Mouse (Mus musculus): ENCODE measurements around the gene Gm45062.
A peak's percentile ranks its signal among the peaks of the same experiment; 100 is the strongest.
"Not testable (repeated sequence)": the region's sequence is repeated elsewhere in the genome, so short reads cannot be mapped to it uniquely, and the experiment has no call there.

Gm45062 gene

DNA sequence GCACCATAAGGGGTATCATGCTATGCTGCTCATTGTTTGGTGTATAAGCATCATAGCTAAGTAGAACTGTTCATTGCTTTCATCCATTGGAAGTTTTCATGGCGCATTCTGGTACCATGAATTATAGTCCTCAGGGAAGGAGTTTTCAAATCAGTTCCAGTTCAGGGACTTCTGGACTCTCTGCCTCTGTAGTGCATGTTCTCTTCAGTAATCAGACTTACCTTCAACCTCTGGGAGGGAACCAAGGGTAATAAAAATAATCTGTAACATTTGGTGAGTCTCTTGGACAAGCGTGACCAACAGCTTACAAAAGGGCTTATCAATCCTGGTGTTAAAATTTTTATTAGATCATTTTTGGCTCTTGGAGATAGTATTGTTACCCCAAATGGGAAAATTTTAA lies 60.3 kb downstream of the Gm45062 start:
- no peak for DNase-seq

DNA sequence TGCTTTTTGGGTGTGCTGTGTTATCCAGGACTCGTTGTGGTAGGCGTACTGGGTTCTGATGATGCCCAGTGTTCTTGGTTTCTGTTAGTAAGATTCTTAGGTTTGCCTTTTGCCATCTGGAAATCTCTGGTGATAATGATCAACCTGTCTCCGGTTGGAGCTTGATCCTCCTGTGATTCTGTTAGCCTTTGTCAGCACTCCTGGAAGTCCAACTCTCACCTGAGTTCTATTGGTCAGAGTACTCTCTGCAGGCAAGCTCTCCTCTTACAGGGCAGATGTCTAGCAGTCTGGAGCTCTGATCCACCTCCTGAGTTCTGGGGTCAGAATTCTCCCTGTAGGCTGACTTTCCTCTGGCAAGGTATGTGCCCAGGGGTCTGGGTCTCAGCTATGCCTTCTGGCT lies 72.2 kb downstream of the Gm45062 start:
- DNase-seq: not testable (repeated sequence)

DNA sequence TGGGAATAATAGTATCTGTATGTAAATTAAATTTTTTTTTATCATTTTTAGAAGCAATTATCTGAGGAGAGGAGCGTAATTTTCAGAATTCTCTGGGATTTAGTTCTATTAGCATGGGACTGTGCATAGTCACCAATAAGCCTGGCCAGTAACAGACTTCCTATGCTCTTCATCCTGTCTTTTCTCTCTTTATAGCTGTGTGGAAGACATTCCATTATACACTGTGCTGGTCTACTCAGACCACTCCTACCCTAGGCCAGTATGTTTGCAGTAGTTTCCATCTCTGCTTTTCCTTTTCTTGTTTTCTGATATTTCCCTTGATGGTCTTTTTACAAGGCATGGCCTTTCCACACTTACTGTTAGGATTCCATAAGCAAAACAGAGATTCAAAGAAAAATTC lies 74.1 kb downstream of the Gm45062 start:
- no peak for DNase-seq

DNA sequence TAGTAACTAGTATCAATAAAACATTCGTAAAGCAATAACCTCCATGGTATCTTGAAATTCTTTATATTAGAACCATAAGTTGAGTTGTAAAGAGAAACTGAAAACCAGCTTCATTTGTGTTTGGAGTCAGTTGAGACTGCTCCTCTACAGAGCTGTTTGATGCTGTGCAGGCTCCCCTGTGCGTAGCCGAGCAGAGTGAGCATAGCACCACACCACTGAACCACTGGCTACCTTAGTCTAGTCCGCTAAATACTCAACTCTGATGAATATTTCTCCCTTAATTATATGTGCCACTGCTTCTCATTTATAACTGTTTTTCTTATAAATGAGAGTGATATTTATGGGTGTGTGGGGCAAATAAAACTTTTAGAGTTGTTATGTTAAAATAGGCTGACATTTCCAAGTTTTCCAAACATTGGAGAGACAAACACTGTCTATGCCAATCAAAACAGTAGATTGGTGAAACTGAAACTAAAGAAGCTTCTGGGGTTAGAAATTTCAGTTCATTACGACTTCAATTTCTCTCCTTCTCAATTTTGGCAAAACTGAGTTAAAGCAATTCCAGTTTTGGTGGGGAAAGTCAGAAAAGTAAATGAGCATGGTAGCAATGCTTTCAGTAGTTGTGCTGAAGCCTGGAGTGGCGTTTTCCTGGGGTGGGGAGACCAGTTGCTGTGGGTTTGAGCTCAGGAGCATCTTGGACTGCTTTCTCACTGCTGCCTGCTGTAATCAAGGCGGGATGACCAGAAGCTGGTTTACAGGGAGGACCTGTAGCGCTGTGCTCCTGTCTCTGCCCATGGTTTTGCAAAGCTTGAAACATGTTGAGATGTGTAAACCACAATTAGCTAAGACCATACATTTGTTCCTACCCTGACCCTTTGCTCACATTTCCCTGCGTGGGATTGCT lies 77.5 kb downstream of the Gm45062 start:
- no peak for DNase-seq

DNA sequence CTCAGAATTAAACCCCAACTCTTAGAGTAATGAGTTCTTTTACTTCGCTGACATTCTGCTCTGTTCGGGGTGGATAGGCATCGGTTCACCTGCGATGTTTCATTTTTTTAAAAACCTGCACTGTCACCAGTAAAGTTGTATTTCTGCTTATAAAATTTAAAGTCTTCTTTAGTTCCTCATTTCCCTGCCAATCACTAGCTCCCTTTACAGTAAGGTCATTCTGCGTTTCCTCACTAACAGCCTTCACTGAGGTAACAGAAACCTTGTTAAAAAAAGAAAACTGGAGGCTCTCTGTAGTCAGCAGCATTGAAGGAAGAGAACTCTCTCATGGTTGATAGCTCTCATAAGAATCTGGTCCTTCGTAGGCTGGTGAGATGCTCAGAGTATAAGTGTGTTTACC lies 80.2 kb downstream of the Gm45062 start:
- DNase-seq: no peak

DNA sequence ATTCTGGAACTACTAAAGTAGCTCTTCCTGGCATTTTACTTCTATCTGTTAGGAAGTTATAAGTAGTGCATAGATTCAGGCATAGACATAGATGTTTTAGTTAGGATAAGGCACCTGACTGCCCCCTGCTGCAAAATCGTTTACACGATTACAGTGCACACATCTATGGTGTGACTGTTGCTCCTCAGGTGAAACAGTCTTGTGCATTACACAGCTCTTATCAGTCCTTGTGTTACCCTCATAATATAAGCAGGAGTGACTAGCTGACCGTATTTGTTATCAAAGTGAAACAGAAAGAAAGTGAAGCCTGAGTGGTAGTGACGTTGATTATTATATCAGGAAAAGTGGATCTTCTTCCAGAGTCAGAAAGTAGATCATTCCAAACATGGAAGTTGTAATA lies 84.0 kb downstream of the Gm45062 start:
- no peak for DNase-seq

DNA sequence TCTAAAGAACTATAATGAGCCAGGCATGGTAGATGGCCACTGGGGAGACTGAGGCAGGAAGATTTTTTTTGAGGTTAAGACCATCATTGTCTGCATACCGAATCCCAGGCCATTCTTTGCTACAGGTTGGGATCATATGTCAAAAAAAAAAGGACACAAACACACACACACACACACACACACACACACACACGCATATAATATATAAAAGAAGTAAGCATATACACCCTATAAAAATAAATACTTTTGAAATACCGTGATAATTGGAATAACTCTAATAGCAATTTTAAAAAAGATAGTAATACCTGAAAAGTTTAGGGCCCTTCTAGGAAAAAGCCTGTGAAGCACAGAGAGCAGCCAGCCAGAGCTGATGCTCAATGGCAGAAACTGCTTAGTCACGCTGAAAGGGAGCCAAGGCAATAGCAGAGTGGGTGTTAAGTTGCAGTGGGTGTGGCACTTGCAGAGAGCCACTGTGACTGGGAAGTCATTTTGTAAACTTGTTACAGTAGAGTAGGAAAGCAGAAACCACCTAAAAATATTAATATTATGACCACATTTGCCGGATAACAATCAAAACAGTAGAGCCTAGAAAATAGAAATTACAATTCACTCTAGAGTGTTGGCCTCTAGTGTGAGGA lies 86.1 kb downstream of the Gm45062 start:
- peak; percentile 42 for DNase-seq

DNA sequence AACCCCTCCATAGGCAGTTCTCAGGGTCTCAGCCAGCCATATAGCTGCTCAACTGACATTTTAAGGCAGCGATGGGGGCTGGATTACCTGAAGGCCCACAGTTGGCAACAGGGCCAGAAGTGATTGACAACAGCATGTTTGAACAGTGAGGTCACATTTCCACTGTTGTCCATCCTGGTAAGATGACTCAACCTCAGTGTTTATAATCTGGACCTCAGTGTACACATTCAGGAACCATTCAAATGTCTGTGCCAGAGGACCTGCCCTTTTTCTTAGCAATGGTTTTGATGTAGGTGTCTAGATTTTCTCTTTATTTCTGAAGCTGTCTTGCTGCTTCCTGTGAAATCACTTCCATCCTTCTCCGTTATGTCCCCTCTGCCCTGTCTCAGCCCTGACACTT lies 87.9 kb downstream of the Gm45062 start:
- no peak for DNase-seq

DNA sequence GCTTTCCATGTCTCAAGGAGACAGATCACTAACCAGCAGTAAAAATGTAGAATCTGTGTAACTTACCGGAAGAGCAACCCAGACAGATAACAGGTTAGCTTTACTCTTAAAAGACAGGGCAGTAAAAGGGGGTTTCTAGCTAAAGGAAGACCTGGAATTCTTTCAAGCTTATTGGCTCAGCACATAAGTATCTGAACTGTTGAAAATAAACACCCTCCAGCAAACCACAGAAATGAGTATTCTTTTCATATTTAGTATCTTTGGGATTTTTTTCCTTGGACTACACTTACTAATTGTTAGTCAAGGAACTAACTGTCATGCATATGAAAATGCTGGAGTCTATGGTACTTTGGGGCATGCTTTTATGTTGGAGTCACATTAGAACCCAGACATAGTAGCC lies 89.1 kb downstream of the Gm45062 start:
- no peak for DNase-seq

DNA sequence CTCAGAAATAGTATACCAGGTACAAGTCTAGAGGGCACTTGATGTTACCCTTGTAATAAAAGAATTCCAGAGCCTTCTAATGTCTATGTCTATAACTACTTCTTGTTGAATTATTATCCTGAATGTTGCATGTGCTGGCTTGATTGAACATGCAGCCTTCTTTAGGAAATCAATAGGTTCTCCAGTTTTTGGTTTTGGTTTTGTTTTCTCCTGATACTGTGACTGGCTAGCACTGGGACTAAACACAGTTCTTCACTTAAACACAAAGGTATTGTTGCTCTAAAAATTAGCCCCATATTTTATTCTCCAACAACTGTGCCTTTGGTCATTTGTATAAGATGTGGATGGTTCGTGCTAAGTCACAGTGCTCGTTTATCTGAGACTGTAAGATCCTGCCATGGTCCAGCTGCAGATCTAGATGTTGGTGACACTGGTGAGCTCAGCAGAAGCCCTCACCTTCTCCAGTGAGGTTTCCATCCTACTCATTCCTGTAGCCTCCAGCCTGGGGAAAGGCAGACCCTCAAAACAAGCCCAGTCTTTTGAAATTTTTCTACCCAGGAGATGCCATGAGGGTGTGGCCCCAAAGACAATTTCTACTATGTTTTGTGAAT lies 89.9 kb downstream of the Gm45062 start:
- no peak for DNase-seq

DNA sequence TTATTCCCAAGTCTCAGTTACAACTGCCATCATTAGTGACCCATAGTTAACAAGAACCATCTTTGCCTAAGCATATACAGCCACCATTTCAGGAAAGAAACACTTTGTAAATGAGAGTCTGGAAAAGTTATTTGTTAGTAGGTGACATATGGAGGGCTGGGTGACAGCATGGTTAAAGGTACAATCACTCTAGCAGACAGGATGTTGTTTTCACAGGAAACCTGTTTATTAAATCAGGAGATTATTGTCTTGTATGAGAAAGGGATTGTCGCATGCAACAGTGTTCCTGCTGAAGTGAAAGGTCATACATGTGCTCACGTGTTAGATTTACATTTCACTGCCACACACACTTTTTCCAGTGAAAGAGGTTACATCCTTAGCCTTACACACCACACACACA lies 92.3 kb downstream of the Gm45062 start:
- no peak for DNase-seq

DNA sequence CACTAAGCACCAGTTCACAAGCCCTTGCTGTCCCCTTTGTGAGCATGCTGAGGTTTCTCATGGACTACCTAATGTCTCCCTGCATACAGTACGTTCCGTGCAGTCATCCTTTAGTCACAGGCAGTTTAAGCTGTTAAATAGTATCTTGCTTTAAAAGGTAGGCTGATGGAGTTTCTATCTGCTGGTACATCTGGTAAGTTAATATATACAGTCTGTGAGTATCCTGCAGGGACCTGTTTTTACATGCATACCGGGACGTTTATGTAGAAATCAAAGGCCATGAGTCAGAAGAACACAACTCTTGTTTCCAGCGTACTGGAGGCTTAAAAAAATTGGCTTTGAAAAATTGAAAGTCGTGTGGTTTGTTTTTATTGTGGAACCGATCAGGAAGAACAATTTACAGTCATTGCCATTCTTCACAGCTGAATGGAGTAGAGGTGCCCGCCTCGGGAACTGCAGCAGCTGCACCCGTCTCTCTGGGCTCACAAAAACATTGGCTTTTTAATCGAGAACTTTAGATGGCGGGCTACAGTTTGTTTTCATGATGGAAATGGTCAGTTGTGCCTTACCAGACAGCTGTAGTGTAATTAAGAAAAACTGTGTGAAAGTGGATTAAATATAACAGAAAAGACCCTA lies 93.4 kb downstream of the Gm45062 start:
- DNase-seq: no peak

DNA sequence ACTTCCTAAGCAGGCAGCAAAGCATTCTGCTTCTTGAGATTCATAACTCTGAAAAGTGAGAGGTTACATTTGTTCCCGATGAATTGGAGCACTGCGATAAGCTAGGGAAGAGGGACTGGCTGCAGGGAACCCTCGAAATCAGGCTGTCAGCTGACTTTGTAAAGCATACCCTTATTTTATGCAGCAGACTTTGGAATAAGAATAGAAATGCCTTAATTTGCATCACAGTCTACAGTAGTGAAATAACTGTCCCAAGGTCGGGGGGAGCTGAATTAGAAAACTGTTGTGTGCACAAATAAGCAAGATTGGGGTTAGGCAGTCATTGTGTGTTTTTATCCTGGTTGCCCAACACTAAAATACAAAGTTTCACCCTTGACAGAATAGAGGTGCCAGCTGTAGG lies 94.2 kb downstream of the Gm45062 start:
- no peak for DNase-seq

DNA sequence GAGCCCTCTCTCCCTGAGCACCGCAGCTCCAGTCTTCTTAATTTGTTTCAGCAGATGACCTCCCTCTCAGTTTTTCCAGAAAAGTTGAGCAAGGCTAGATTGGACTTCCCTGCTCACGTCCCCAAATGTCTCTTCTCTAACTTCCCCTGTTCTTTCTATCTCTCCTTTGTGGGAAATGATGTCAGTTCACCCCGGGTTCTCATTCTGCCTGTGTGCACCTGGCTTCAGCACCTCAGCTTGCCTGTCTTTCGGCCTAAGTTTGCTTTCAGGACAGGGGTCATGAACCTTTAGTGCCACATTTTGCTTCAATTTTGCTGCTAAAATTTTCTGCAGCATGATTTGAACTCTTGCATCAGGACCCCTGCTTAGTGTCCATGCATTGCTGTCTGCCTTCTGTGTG lies 95.6 kb downstream of the Gm45062 start:
- DNase-seq: peak; percentile 44

DNA sequence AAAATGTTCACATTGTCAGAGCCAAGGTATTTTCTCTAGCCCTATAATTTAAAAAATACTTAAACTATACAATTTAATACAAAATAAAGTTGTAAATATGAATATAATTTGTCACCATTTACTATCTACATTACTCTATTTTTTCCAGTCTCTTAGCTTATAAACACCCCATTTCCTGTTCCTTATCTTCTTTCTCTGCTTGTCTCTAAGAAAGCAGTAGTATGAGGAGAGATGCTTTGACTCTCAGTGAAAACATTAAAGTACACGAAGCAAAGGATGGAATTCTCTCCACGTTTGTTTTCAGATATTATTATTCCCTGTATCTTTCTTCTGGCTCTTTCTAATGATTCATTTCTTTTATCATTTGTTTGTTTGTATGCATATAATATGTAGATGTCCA lies 99.0 kb downstream of the Gm45062 start:
- DNase-seq: no peak

DNA sequence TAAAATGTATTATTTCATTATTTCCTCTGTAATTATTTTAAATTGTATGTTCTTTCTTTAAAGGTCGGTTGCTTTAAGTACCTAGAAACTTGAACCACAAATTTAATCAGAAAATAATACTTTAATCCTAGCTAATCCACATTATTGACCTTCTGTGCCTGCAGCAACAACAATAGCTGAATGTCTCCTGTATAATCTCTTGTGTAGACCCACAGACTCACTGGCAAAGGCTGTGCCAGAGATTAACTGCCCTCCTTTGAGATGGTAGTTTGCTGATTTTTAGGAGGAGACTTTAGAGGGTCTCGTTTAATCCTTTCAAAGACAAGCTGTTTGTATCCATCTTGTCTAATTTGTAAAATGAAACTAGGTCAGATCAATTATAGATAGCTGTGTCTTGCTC lies 99.5 kb downstream of the Gm45062 start:
- DNase-seq: no peak

DNA sequence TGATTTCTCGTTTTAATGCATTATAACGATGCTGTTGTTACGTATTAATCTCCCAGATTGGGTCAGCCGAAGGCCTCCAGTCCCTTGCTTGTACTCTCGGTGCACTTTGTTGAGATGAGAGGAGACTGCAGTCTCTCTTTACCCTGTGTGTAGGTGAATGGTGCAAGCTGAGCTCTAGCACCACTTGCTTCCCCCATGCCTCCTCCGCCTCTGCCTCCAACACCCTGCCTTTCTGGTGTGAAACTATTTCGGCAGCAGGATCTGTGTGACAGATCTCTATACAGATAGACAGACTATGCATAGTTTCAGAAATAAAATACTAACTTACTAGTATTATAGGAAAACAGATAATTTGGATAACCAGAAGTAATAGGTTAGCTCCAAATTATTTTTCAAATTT lies 101.6 kb downstream of the Gm45062 start:
- DNase-seq: no peak

DNA sequence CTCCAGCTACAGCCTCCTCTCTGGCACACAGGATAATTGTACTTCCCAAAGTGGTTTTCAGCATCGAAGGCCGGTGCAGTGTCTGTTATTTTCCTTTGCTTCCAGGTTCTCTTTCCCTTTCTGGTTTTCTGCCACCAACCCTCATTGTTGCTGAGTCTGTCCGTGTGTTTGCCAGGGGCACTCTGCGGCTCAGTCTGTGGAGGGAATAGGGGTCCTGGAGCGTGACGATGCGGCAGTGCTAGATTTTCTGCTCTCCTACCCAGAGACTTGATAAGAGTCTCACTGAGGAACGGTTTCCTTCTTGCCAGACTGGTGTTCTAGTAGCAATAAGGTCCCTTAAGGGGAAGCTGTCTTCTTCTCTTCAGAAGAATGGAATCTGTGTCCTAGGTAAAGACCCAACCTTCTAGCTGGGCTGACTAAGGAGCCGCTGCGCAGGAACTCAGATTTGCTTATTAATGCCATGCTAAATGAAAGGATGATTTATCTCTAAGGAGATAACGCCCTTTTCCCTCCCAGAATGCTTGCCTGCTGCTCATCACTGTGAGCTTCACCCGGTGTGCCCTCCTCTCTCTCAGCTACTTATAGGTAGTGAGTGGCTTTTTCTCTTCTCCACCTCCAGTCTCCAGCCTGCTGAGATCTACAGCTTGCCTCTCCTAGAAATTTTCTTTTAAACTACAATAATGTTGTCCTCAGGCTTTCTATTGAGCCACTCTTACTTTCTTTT lies 104.9 kb downstream of the Gm45062 start:
- peak; percentile 45 for DNase-seq

DNA sequence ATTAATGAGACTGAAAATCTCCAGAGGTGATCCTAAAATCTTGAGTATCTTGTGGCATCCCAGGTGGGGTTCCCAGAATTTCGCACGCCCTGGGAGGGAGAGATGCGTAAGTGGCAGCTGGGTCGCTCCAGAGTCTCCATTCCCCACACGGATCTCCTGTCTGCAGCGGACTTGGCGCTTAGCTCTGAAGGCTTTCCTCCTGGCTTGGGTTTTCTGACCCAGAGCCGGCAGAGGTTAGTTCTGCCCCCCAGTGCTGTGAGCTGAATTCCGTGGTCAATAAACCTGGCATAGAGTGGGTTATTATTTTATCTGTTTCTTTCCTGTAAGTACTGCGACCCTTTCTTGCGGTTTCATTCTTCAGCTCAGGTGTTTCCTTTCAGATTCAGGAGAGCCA lies 105.5 kb downstream of the Gm45062 start:
- peak; percentile 51 for DNase-seq

DNA sequence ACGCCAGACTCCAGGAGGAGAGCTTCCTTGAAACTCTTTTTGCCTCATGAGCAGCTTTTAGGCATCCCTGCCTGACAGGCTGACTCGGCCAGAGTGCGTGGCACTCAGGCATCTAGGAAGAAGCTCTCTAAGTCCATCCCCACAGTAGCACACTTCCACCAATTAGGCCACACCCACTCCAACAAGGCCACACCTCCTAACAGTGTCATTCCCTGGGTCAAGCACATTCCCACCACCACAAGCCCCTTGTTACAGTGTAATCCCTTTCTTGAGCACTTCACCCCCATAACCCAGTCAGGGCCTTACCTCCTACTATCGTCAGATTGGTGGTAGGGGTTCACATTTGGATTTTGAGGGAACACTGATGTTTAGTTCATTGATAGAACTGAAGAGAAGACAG lies 108.4 kb downstream of the Gm45062 start:
- DNase-seq: no peak

DNA sequence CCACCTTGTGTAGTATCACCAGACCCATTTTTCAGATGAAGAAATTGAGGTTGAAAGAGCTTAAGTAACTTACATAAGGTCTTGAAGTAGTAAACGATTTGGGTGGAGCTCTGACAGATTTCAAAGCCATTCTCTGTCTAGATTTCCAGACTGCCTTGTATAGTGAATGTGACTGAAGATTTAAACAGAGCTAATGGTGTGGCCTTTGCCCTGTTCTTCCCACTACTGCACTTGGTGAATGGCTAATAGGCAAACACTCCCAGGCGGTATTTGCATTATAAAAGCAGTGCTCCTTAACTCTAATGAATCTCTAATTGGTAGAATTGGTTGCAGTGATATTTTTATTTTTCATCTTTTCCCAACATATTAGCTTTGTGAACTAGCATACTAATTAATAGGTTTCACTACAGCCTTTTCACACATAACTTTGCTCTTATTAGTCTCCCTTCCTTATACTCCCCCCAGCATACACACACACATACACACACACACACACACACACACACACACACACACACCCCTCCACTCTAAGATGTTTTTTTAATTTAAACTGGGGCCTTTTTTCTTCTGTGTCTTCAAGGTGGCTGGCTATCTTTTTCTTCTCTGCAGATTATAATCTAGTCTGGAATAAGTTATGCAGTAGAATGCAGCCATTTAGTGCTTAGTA lies 109.1 kb downstream of the Gm45062 start:
- no peak for DNase-seq

DNA sequence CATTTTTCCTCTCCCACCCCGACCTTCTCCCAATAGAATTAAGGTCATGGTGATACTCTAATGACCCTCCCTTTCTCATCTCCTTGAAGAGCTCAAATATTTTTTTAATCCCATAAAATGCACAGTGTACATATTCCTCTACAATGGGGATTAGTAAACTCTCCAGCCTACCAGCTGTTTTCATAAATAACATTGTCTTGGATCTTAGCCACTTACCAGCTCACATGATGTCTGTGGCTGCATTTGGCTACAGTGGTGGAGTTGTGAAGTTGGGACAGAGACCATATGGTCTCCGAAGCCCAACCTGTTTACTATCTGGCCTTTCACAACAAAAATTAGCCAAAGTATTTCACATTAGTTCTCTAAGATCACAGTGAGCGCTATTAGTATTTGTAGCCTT lies 111.4 kb downstream of the Gm45062 start:
- no peak for DNase-seq
